Mouse (Mus musculus) lung, adult 2 months (tissue): ENCODE results near the gene Cope.

Experiments
- CTCF ChIP-seq: fragments of 200-500 bp; IDR thresholded peaks from 2 replicates; pipeline ENCODE4 v1.5.1; 2011; ENCODE audit warnings: mild to moderate bottlenecking, low read length, control low read depth; ENCODE audit not compliant: insufficient read depth
- POLR2A ChIP-seq: fragments of 200-500 bp; IDR thresholded peaks from 2 replicates; pipeline ENCODE4 v1.6.1; 2011; ENCODE audit warnings: low read depth, mild to moderate bottlenecking, control low read depth, low read length, borderline replicate concordance; ENCODE audit errors: extremely low read depth

DNA sequence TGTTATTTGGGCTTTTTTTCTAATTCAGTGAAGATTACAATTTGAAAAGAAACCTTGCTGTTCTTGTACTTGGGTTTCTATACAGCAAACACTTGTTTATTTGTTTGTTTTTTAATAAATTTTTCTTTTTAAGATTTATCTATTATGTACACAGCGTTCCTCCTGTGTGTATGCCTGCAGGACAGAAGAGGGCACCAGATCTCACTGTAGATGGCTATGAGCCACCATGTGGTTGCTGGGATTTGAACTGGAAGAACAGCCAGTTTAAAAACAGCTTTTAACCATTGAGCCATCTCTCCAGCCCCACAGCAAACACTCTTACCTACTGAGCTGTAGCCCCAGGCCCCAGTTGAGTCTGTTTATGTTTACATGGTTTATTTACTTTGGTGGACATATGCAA lies 47.7 kb upstream of the Cope start:
- TF ChIP-seq POLR2A: no peak
- TF ChIP-seq CTCF: no peak
